Mouse (Mus musculus) cortical plate, adult 2 months (tissue): Measurements from ENCODE around the gene Nemp1.

Experiments
- CTCF ChIP-seq: fragments of 200-500 bp; IDR thresholded peaks from 2 replicates; pipeline ENCODE4 v1.5.1; 2011; ENCODE audit warnings: mild to moderate bottlenecking, control low read depth, low read length; ENCODE audit not compliant: insufficient read depth; ENCODE audit errors: extremely low read depth
- POLR2A ChIP-seq: fragments of 200-500 bp; IDR thresholded peaks from 2 replicates; pipeline ENCODE4 v1.6.1; 2011; ENCODE audit warnings: mild to moderate bottlenecking, low read length, control low read depth; ENCODE audit not compliant: insufficient read depth; ENCODE audit errors: extremely low read depth

GRCm38 (mm10) chr10:127731397-127731796 is 64.7 kb downstream of the Nemp1 start:
- TF ChIP-seq POLR2A, result no peak
- no peak for TF ChIP-seq CTCF
